Mouse (Mus musculus): ENCODE measurements around the gene Vopp1.

The Vopp1 gene

DNA sequence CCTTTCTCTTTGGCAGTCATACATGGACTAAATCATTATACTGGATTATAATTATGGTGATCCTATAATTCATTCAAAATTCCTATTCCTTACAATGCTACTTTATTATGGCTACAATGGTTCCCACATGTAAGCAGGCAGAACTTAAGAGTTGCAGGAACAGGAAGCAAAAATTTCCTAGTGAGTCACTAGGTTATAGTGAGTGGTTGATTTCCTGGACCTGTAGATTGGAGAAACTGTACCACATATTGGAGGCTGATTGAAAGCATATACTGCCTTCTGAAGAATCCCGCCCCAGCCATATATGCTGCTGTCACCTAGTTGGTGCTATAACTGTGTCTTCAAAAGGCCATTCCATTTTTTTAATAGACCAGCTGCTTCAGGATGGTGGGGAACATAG is 82.2 kb downstream of the Vopp1 start:
- POLR2A ChIA-PET = no interaction called here
- CTCF ChIA-PET = interaction anchor here in 3 of 4 experiments (0.6 to 1.4 kb wide), 3 partner anchors 13 to 258 kb away, joined by 3 to 10 read pairs (median 4); no protein-coding TSS in a partner anchor

DNA sequence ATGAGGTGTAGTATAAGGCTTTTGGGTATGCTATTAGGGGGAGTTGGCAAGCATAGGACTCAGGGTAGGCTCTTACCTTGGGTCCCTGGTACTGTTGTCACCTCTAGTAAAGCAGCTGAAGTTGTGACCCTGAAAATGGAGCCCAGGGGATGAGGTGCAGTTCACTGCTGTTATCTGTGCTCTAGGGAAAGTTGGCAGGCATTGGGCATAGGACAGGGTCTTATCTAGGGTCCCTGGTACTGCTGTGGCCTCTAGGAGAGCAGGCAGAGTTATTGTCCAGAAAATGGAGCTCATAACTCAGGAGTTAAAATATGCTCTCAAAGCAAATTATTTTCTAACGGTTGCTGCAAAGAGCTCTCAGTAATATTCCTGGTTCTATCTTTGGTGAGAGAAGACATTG is 103.6 kb downstream of the Vopp1 start:
- CTCF ChIA-PET = no interaction called here
- POLR2A ChIA-PET = interaction anchor here in 1 of 4 experiments (0.5 kb wide), 1 partner anchor 1581 kb away, joined by 3 read pairs; no protein-coding TSS in a partner anchor

DNA sequence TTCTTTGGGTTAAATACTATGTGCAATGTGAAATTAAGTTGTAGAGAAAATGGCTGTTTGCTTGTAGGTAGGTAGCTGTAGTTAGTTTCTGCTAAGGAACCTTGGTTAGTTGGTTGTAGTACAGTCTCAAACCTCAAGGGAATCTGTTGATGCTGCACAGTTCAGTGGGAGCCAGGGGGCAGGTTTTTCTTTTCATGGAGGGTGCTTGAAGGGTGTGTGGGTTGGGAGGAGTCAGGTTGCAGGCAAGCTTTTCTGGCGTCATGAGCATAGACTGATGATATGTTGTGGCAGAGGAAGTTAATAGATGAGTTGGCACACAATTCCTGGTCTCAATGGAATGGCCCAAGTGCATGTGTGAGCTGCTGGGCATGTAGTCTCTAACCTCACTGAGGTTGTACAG is 113.2 kb downstream of the Vopp1 start:
- ChIA-PET POLR2A (no interaction called here), CTCF (no interaction called here)

GRCm38 (mm10) chr6:57706721-57707120 is 118.2 kb downstream of the Vopp1 start:
- CTCF ChIA-PET = no interaction called here
- POLR2A ChIA-PET = no interaction called here

DNA sequence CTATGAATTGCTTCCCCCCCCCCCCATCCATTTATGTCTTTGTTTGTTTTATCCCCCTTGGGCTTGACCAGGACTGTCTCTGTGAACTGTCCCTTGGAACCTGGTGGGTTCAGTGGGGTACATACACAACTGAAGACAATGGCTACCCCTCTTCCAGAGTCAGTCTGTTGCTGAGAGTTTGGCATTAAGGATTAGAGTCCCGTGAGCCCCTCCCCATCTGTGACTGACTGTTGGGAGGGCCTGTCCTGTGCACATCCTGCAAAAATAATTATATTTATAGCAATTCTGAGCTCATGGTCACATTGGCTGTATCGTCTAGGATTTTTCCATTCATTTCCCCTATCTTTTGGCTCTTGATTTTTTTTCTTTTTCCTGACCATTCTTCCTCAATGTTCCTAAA is 121.3 kb downstream of the Vopp1 start:
- POLR2A ChIA-PET = interaction anchor here (0.6 to 2.8 kb wide), 9 partner anchors 10 to 1489 kb away, joined by 3 to 51 read pairs (median 4); partner anchors contain the start of genes Pyurf (in 3 of the 4), Ppm1k (in 1 of the 4) and Vopp1 (in 1 of the 4)
- CTCF ChIA-PET = interaction anchor here in 1 of 4 experiments (1.8 kb wide), 1 partner anchor 12 kb away, joined by 4 read pairs; the partner anchor contains the start of gene Pyurf

DNA sequence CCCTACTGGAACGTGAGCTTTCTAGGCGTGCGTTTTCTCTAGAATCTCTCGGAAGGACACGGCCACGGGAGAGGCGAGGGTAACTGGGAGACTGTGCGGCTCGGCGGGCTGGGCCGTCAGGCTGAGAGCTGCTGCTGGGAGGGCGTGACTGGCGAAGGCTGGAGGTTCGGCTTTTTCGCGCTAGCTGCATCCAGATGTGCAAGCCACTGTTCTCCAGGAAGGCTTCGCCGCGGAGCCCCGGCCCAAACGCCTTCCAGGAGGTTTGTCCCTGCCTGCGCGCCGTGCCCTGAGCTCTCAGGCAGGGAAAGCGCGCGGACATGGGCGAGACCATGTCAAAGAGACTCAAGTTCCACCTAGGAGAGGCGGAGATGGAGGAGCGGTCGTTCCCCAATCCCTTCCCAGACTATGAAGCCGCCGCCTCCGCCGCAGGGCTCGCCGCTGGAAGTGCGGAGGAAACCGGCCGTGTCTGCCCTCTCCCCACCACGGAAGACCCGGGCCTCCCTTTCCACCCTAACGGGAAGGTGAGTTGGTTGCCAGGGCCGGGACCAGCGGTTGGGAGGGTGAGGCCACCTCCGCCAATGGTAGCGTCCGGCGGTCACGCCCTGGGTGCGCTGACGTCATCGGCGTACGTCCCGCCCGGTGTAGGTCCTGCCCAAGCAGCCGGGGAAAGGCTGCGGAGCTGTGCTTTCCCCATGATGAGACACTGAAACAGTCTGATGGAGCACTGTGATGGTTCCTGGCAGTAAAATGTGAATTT is 122.0 kb downstream of the Vopp1 start:
- ChIA-PET CTCF (interaction anchor here in 1 of 4 experiments (1.8 kb wide), 1 partner anchor 11 kb away, joined by 4 read pairs; the partner anchor contains the start of gene Pyurf), POLR2A (interaction anchor here (0.6 to 2.8 kb wide), 16 partner anchors 11 to 1490 kb away, joined by 3 to 51 read pairs (median 4); partner anchors contain the start of genes Pyurf (in 4 of the 4), Fkbp9 (in 1 of the 4), Ppm1k (in 1 of the 4) and Vopp1 (in 1 of the 4))

GRCm38 (mm10) chr6:57702376-57702742 is 122.6 kb downstream of the Vopp1 start, which contains the start of gene Lancl2:
Lancl2 (plus strand) TSS chr6:57702540.
- POLR2A ChIA-PET = interaction anchor here (0.6 to 2.8 kb wide), 13 partner anchors 10 to 1130 kb away, joined by 3 to 51 read pairs (median 3); partner anchors contain the start of genes Pyurf (in 4 of the 4), Fkbp9 (in 1 of the 4), Ppm1k (in 1 of the 4) and Vopp1 (in 1 of the 4)
- CTCF ChIA-PET = interaction anchor here in 1 of 4 experiments (1.8 kb wide), 1 partner anchor 11 kb away, joined by 4 read pairs; the partner anchor contains the start of gene Pyurf

- ChIA-PET CTCF (no interaction called here), POLR2A (interaction anchor here in 3 of 4 experiments (1.0 to 2.8 kb wide), 5 partner anchors 9 to 938 kb away, joined by 3 to 51 read pairs (median 20); partner anchors contain the start of gene Pyurf (in 3 of the 3))
These were observed 123.3 kb downstream of the Vopp1 start for GRCm38 (mm10) chr6:57701686-57702085.

DNA sequence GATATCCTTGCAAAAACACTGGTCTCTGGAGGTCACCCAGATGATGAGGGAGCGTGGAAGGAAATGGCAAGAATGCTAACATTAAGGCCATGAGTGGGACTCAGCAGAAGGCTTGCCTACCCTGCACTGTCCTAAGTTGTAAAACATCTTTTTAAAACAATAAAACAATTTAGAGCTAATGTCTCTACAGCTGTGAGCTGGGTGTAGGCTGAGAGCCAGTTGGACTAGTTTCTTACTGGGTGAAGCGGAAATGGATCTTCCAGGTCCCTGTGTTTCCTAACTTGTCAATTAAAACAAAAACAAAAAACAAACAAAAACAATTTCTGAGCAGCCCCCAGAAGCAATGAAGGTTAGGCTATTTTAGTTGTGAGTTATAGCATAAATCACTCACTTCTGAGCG is 131.8 kb downstream of the Vopp1 start:
- ChIA-PET POLR2A (interaction anchor here in 3 of 4 experiments (1.9 to 2.6 kb wide), 3 partner anchors 9 to 10 kb away, joined by 6 to 51 read pairs (median 21); partner anchors contain the start of gene Lancl2 (in 3 of the 3)), CTCF (no interaction called here)

DNA sequence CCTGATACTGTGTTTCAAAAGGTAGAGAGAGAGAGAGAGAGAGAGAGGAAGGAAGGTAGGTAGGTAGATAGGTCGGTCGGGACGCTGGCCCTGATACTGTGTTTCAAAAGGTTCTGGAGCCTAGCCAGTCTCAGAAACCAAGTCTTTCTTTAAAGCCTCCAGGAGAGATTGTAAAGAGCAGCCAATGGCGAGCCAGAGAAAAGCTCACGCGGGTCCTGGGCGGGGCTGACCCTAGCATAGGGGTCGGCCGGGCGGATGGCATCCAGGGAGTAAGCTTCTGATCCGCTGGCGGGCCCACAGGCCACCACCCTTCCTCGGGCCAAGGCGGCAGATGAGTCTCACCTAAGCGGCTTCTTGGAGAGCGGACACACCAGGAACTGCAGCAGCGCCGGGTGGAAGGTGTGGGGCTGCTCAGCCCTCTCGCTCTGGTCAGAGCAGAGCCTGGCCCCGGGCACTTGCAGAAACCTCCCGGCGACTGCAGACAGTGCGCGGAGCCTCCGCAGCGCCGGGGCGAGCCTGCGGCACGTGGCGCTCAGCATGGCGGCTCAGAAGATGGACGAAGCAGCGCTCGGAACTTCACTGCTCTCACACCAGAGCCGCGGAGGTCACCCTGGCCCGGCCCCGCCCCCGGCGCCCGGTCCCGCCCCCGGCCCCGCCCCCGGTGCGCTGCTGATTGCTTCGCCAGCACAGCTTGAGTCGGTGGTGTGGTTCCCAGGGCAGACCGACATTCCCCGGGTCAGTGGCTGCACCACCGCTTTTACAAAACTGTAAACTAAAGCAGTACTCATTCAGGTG is 133.3 kb downstream of the Vopp1 start, which contains the start of gene Pyurf:
Gene Pyurf, minus strand, starts transcription at position 612 of the 795 bp plus-strand sequence.
- POLR2A ChIA-PET = interaction anchor here (0.6 to 2.6 kb wide), 18 partner anchors 8 to 976 kb away, joined by 3 to 51 read pairs (median 4); partner anchors contain the start of genes Lancl2 (in 4 of the 4) and Vopp1 (in 1 of the 4)
- CTCF ChIA-PET = interaction anchor here in 2 of 4 experiments (0.6 to 0.9 kb wide), 3 partner anchors 11 to 286 kb away, joined by 4 to 10 read pairs (median 6); partner anchors contain the start of gene Lancl2 (in 1 of the 2)

- ChIA-PET CTCF (no interaction called here), POLR2A (no interaction called here)
These were observed 140.8 kb downstream of the Vopp1 start for GRCm38 (mm10) chr6:57684156-57684555.

Measured in embryonic stem cell, embryonic (primary cell).